Mouse (Mus musculus): Measurements from ENCODE around the gene Apoh. TPM values are rescaled to one million over a fixed set of nuclear protein-coding genes. Genes with fewer than 3 reads are reported as not detected.

Apoh gene
- polyA plus RNA-seq, 1 experiment from 2014 or later: not detected

DNA sequence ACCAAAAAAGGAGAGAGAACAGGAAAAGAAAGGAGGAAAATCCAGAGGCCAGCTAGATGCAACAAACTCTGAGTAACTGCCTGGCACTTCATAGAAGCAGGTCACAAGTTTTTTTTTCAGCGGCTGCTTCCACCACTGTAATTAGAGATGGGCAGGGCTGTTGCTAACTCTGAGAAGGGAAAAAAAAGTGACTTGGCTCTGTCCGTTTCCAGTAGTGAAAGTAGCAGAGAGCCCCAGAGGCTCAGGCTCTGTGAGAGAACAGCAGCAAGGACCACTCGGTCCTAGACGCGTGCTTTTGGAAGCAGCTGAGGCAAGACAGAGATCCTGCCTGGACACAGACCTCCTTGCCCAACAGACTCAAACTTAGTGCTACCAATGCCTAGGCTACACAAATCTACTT, 6.7 kb upstream of the Apoh start:
- H3K36me3 ChIP-seq (ENCODE audit: control insufficient read depth, insufficient read depth, low read length): no peaks in the 10 kb centered on the region
- no peak for DNase-seq (ENCODE audit: low spot score)
- no peaks in the 10 kb centered on the region for H3K4me1 ChIP-seq (replicated peaks; ENCODE audit: control insufficient read depth, insufficient read depth, low read length)
- H3K9ac ChIP-seq (ENCODE audit: low read length): no peak overlapping the region
- no peaks in the 10 kb centered on the region for H3K9me3 ChIP-seq (ENCODE audit: control insufficient read depth, low read length)
- ATAC-seq (replicated peaks; ENCODE audit: low FRiP score): no peak
- no peak overlapping the region for H3K27ac ChIP-seq (ENCODE audit: low read depth, low read length)
- WGBS: 52% methylated on average over 5 of the region's 5 CpGs
- no peak overlapping the region for H3K4me3 ChIP-seq (ENCODE audit: low read depth, low read length)
- peaks cover 3% of the 10 kb centered on the region; the same call in 1 of the 2 replicates for H3K27me3 ChIP-seq (ENCODE audit: control insufficient read depth, insufficient read depth, low read length)
- H3K4me2 ChIP-seq (ENCODE audit: low read depth, low read length, severe bottlenecking): no peak overlapping the region

DNA sequence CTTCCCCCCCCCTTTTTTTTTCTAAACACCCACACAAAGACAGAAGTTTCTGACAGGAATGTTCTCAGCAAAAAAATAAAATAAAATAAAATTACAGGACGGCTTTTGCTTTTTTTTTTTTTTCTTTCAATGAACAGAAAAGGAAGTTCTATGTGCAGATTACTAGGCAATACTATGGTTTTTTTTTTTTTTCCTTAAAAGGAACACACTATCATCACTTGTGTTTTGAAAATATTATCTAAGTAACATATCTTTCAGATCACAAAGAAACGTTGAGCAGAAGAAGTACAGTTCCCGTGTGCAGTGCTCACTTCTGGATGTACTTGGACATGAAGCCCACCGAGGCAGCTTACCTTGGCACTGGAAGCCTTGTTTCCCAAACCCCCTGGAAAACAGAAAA, 2.9 kb upstream of the Apoh start:
- no peak overlapping the region for H3K4me3 ChIP-seq (ENCODE audit: low read depth, low read length)
- ATAC-seq (replicated peaks; ENCODE audit: low FRiP score) (no peak), DNase-seq (ENCODE audit: low spot score) (no peak)
- H3K9me3 ChIP-seq (ENCODE audit: control insufficient read depth, low read length): no peaks in the 10 kb centered on the region
- H3K4me1 ChIP-seq (replicated peaks; ENCODE audit: control insufficient read depth, insufficient read depth, low read length): peaks cover 9% of the 10 kb centered on the region
- no peaks in the 10 kb centered on the region for H3K36me3 ChIP-seq (ENCODE audit: control insufficient read depth, insufficient read depth, low read length)
- no peak overlapping the region for H3K9ac ChIP-seq (ENCODE audit: low read length)
- H3K27me3 ChIP-seq (ENCODE audit: control insufficient read depth, insufficient read depth, low read length): peaks cover 10% of the 10 kb centered on the region
- H3K4me2 ChIP-seq (ENCODE audit: low read depth, low read length, severe bottlenecking): no peak overlapping the region
- H3K27ac ChIP-seq (ENCODE audit: low read depth, low read length): no peak overlapping the region
- WGBS: 85% methylated on average over 4 of the region's 4 CpGs

DNA sequence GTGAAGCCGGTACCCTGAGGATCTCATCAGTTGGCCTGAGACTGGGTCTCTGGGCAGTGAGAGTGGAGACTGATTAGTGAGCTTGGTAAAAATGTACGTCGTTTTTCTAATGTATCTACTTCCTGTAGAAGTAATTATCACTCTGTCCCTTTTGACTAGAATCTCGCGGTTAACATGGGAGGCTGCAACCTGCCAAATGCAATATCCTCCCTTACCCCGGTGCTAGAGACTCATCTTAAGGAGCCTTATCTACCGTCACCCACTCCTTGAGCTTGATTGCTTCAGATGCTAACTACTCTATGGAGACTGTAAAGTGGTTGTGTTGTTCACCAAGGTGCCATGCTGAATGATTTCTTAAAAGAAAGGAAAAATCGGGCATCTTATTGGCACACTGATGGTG, 1.4 kb upstream of the Apoh start:
- H3K9ac ChIP-seq (ENCODE audit: low read length): no peak overlapping the region
- ATAC-seq (replicated peaks; ENCODE audit: low FRiP score) (no peak), DNase-seq (ENCODE audit: low spot score) (no peak)
- no peak overlapping the region for H3K4me3 ChIP-seq (ENCODE audit: low read depth, low read length)
- 46% methylated on average over 8 of the region's 8 CpGs for WGBS
- H3K27ac ChIP-seq (ENCODE audit: low read depth, low read length): no peak overlapping the region
- peaks cover 10% of the 10 kb centered on the region for H3K27me3 ChIP-seq (ENCODE audit: control insufficient read depth, insufficient read depth, low read length)
- H3K9me3 ChIP-seq (ENCODE audit: control insufficient read depth, low read length): no peaks in the 10 kb centered on the region
- no peak overlapping the region for H3K4me2 ChIP-seq (ENCODE audit: low read depth, low read length, severe bottlenecking)
- peaks cover 9% of the 10 kb centered on the region for H3K4me1 ChIP-seq (replicated peaks; ENCODE audit: control insufficient read depth, insufficient read depth, low read length)
- H3K36me3 ChIP-seq (ENCODE audit: control insufficient read depth, insufficient read depth, low read length): no peaks in the 10 kb centered on the region

DNA sequence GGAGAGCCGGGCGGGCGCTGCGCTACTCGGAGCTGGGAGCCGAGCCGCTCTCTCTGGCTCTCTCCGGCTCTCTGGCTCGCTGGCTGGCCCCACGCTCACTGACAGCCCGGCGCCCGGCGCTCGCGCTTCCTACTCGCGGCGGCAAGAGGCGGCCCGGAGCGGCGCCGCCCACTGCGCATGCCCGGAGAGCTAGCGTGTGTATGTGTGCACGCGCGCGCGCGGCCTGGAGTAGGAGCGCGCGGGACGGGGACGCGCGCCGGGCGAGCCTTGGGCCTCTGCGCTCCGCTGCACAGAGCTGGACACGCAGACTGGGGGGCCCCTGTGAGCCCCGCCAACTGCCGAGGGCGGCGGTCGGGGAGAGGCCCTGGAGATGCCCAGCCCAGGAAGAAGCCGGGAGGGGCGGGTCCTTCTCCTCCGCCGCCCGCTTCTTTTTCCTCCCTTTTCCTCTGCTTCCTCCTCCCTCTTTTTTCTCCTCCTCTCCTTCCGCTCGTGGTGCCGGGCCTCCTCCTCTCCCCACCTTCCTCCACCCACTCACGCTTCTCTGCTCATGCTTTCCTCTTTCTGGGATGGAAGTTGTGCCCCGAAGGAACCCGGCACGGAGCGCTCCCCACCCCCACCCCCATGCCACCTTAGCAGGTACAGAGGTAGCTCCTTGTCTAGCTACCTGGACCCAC, 772 bp downstream of the Apoh start, which contains the start of gene Prkca:
Prkca (minus strand) TSS at position 140 of the 674 bp plus-strand sequence.
- under 1% methylated on average over 57 of the region's 63 CpGs for WGBS
- ATAC-seq (replicated peaks; ENCODE audit: low FRiP score) (peak; percentile 94), DNase-seq (ENCODE audit: low spot score) (peak; percentile 97)
- Histone ChIP-seq H3K9ac (ENCODE audit: low read length) (peak within 1 kb of the TSS; percentile 85), H3K27me3 (ENCODE audit: control insufficient read depth, insufficient read depth, low read length) (peaks cover 10% of the 10 kb centered on the region), H3K4me3 (ENCODE audit: low read depth, low read length) (peak within 1 kb of the TSS; percentile 70), H3K4me2 (ENCODE audit: low read depth, low read length, severe bottlenecking) (peak within 1 kb of the TSS; percentile 100), H3K27ac (ENCODE audit: low read depth, low read length) (peak within 1 kb of the TSS; percentile 53; the same call in 1 of the 2 replicates), H3K4me1 (replicated peaks; ENCODE audit: control insufficient read depth, insufficient read depth, low read length) (peaks cover 9% of the 10 kb centered on the region), H3K9me3 (ENCODE audit: control insufficient read depth, low read length) (no peaks in the 10 kb centered on the region), H3K36me3 (ENCODE audit: control insufficient read depth, insufficient read depth, low read length) (no peaks in the 10 kb centered on the region)

DNA sequence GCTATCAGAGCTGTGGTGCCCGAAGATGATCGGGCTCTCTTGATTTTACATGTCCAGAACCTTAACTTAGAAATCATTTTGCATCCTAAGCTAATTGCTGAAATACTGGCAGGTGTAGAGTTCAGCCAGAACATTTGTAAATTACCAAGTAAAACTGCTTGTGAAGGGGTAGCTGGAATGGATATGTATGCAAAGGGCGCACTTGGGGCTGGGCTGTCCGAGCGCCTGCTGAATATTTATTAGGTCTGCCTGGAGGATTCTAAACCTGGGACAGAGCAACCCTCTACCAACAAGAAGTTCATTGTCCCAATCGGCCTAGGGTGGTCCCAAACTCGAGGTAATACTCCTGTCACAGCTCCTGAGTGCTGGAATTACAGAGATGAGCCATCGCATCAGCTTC, 1.6 kb downstream of the Apoh start:
- H3K27ac ChIP-seq (ENCODE audit: low read depth, low read length): no peak overlapping the region
- peaks cover 10% of the 10 kb centered on the region for H3K27me3 ChIP-seq (ENCODE audit: control insufficient read depth, insufficient read depth, low read length)
- H3K9me3 ChIP-seq (ENCODE audit: control insufficient read depth, low read length): no peaks in the 10 kb centered on the region
- peak overlapping the region; percentile 100; the same call in 1 of the 2 replicates for H3K4me2 ChIP-seq (ENCODE audit: low read depth, low read length, severe bottlenecking)
- H3K9ac ChIP-seq (ENCODE audit: low read length): no peak overlapping the region
- H3K36me3 ChIP-seq (ENCODE audit: control insufficient read depth, insufficient read depth, low read length): no peaks in the 10 kb centered on the region
- 50% methylated on average over 8 of the region's 8 CpGs for WGBS
- H3K4me3 ChIP-seq (ENCODE audit: low read depth, low read length): peak overlapping the region; percentile 70; the same call in 1 of the 2 replicates
- ATAC-seq (replicated peaks; ENCODE audit: low FRiP score): no peak
- DNase-seq (ENCODE audit: low spot score): no peak
- H3K4me1 ChIP-seq (replicated peaks; ENCODE audit: control insufficient read depth, insufficient read depth, low read length): peaks cover 9% of the 10 kb centered on the region

DNA sequence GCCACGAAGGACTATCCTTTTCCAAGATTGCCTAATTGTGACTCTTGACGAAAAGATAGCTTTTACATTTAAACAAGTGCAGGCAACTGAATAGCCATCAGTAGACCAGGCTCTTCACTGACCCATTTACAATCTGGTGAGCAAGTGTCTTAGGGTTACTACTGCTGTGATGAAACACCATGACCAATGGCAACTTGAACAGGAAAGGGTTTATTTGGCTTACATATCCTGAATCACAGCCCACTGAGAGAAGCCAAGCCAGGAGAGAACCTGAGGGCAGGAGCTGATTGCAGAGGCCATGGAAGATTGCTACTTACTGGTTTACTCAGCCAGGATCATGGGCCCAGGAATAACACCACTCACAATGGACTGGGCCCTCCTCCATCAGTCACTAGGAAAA, 2.2 kb downstream of the Apoh start:
- Histone ChIP-seq H3K4me1 (replicated peaks; ENCODE audit: control insufficient read depth, insufficient read depth, low read length) (peaks cover 9% of the 10 kb centered on the region), H3K4me2 (ENCODE audit: low read depth, low read length, severe bottlenecking) (no peak overlapping the region), H3K9me3 (ENCODE audit: control insufficient read depth, low read length) (no peaks in the 10 kb centered on the region), H3K9ac (ENCODE audit: low read length) (no peak overlapping the region), H3K27me3 (ENCODE audit: control insufficient read depth, insufficient read depth, low read length) (peaks cover 10% of the 10 kb centered on the region), H3K4me3 (ENCODE audit: low read depth, low read length) (no peak overlapping the region), H3K27ac (ENCODE audit: low read depth, low read length) (no peak overlapping the region), H3K36me3 (ENCODE audit: control insufficient read depth, insufficient read depth, low read length) (no peaks in the 10 kb centered on the region)
- WGBS: 89% methylated on average over 2 of the region's 2 CpGs
- ATAC-seq (replicated peaks; ENCODE audit: low FRiP score) (no peak), DNase-seq (ENCODE audit: low spot score) (no peak)

DNA sequence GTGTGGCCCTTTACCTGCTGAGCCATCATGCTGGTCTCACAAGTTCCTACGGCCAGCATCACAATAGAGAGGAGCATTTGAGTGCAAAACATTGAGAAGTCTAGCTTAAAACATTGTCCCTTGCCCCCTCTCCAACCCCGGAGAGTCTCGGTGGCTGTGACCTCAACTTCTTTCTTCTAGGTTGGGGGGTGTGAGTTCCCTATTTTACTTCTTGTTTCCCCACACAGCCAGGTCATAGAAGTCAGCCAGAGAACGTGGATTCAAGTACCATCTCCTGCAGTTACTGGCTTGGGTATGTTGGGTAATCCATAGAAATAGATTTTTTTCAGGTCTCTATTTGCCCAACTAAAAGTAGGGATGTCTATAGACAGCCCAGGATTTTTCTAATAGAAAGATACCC, 7.6 kb downstream of the Apoh start:
- Histone ChIP-seq H3K27me3 (ENCODE audit: control insufficient read depth, insufficient read depth, low read length) (no peaks in the 10 kb centered on the region), H3K27ac (ENCODE audit: low read depth, low read length) (no peak overlapping the region), H3K4me3 (ENCODE audit: low read depth, low read length) (no peak overlapping the region), H3K4me2 (ENCODE audit: low read depth, low read length, severe bottlenecking) (no peak overlapping the region), H3K9ac (ENCODE audit: low read length) (no peak overlapping the region), H3K9me3 (ENCODE audit: control insufficient read depth, low read length) (no peaks in the 10 kb centered on the region), H3K36me3 (ENCODE audit: control insufficient read depth, insufficient read depth, low read length) (no peaks in the 10 kb centered on the region), H3K4me1 (replicated peaks; ENCODE audit: control insufficient read depth, insufficient read depth, low read length) (no peaks in the 10 kb centered on the region)
- 78% methylated on average over 4 of the region's 4 CpGs for WGBS
- ATAC-seq (replicated peaks; ENCODE audit: low FRiP score) (no peak), DNase-seq (ENCODE audit: low spot score) (no peak)

DNA sequence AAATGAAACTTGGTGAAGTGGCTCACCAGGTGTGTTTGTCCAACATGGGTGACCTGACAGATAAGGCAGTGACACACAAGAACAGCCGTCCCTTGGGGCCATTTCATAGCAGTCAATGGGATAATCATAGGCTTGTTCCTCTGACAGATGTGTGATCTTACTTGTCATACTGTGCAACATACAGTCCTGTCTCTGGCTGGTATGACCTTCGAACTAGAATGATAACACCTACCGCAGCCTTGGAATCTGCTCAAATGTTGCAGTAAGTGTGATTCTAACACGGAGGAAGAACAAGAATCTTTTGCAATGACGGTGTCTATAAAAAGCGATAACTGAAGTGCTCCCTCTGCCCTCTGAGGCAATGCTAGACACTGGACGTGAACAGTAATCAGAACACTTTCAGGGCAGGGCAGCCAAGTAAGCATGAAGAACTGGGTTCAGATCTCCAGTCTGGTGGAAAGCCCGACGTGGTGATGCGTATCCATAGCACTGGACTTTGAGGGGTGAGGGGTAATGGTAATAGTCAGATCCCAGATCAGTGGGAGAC, 9.8 kb downstream of the Apoh start:
- DNase-seq (ENCODE audit: low spot score): no peak
- Histone ChIP-seq H3K9ac (ENCODE audit: low read length) (no peak overlapping the region), H3K27me3 (ENCODE audit: control insufficient read depth, insufficient read depth, low read length) (no peaks in the 10 kb centered on the region), H3K36me3 (ENCODE audit: control insufficient read depth, insufficient read depth, low read length) (no peaks in the 10 kb centered on the region), H3K4me1 (replicated peaks; ENCODE audit: control insufficient read depth, insufficient read depth, low read length) (no peaks in the 10 kb centered on the region), H3K9me3 (ENCODE audit: control insufficient read depth, low read length) (no peaks in the 10 kb centered on the region), H3K4me3 (ENCODE audit: low read depth, low read length) (no peak overlapping the region), H3K4me2 (ENCODE audit: low read depth, low read length, severe bottlenecking) (no peak overlapping the region), H3K27ac (ENCODE audit: low read depth, low read length) (no peak overlapping the region)
- 92% methylated on average over 10 of the region's 10 CpGs for WGBS
- no peak for ATAC-seq (replicated peaks; ENCODE audit: low FRiP score)

DNA sequence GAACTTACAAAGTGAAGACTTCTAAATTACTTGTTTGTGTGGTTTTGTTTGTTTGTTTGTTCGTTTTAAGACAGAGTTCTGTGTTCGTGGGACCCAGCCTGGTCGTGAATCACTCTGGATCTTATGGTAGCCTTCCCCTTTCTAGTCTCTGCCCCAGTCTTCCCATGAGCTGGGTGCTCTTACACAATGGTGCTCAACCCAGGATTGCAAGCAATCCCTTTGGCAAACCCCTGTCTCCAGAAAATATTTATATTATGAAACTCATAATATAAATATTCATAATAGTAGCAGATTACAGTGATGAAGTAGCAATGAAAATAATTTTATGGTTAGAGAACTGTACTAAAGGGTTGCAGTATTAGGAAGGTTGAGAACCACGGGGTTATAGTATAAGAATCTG, 12.9 kb downstream of the Apoh start:
- H3K4me2 ChIP-seq (ENCODE audit: low read depth, low read length, severe bottlenecking): no peak overlapping the region
- H3K4me3 ChIP-seq (ENCODE audit: low read depth, low read length): no peak overlapping the region
- DNase-seq (ENCODE audit: low spot score) (no peak), ATAC-seq (replicated peaks; ENCODE audit: low FRiP score) (no peak)
- 87% methylated on average over 4 of the region's 4 CpGs for WGBS
- no peaks in the 10 kb centered on the region for H3K36me3 ChIP-seq (ENCODE audit: control insufficient read depth, insufficient read depth, low read length)
- H3K4me1 ChIP-seq (replicated peaks; ENCODE audit: control insufficient read depth, insufficient read depth, low read length): no peaks in the 10 kb centered on the region
- H3K9ac ChIP-seq (ENCODE audit: low read length): no peak overlapping the region
- H3K9me3 ChIP-seq (ENCODE audit: control insufficient read depth, low read length): no peaks in the 10 kb centered on the region
- H3K27me3 ChIP-seq (ENCODE audit: control insufficient read depth, insufficient read depth, low read length): no peaks in the 10 kb centered on the region
- no peak overlapping the region for H3K27ac ChIP-seq (ENCODE audit: low read depth, low read length)
